Mouse (Mus musculus) forebrain, embryonic 16.5 days (tissue): ENCODE data around the gene Eif2b5. TPM values are rescaled to one million over a fixed set of nuclear protein-coding genes. Genes with fewer than 3 reads are reported as not detected.
"Not testable (repeated sequence)": the region's sequence is repeated elsewhere in the genome, so short reads cannot be mapped to it uniquely, and the experiment has no call there.

Source experiments
- ATAC-seq: fragments of 200-750 bp; cut with Nextera tagmentation; 2 replicates; pipeline ENCODE4 v1.8.0; 2017; ENCODE audit warnings: mild to moderate bottlenecking, moderate library complexity
- H3K27ac ChIP-seq: fragments of 300-500 bp; sonication (generic); 2 replicates; pipeline ENCODE4 v1.5.1; 2014; ENCODE audit warnings: low read length, control low read depth
- H3K27me3 ChIP-seq: fragments of 300-500 bp; sonication (generic); replicated peaks from 2 replicates; pipeline ENCODE4 v1.6.1; 2014; ENCODE audit warnings: low read length; ENCODE audit not compliant: control insufficient read depth, insufficient read depth
- H3K36me3 ChIP-seq: fragments of 300-500 bp; sonication (generic); 2 replicates; pipeline ENCODE4 v1.6.1; 2014; ENCODE audit not compliant: control insufficient read depth, insufficient read depth
- H3K4me1 ChIP-seq: fragments of 300-500 bp; sonication (generic); replicated peaks from 2 replicates; pipeline ENCODE4 v1.6.1; 2014; ENCODE audit warnings: low read length; ENCODE audit not compliant: control insufficient read depth, insufficient read depth
- H3K4me2 ChIP-seq: fragments of 300-500 bp; sonication (generic); 2 replicates; pipeline ENCODE4 v1.6.1; 2014; ENCODE audit warnings: mild to moderate bottlenecking, low read length, control low read depth
- H3K4me3 ChIP-seq: fragments of 300-500 bp; sonication (generic); replicated peaks from 2 replicates; pipeline ENCODE4 v1.5.1; 2014; ENCODE audit warnings: mild to moderate bottlenecking, low read length, control low read depth
- H3K9ac ChIP-seq: fragments of 300-500 bp; sonication (generic); replicated peaks from 2 replicates; pipeline ENCODE4 v1.6.1; 2014; ENCODE audit warnings: low read depth, low read length, control low read depth
- H3K9me3 ChIP-seq: fragments of 300-500 bp; sonication (generic); 2 replicates; pipeline ENCODE4 v1.6.1; 2016; ENCODE audit warnings: low read length; ENCODE audit not compliant: control insufficient read depth
- WGBS: fragments of 180-500 bp; shearing (Covaris S2); extraction: QIAGEN DNeasy Blood & Tissue Kit; methylation state at CpG from one replicate; pipeline ENCODE4 v1.1.7; 2014; 5-methylcytosine and 5-hydroxymethylcytosine counted together
- polyA plus RNA-seq: library from polyadenylated mRNA; unstranded; fragments of >200 nt; fragmentation: Nextera tagmentation; extraction: Ambion mirVana; gene quantifications from 2 replicates; pipeline ENCODE4 v1.2.1, GENCODE M21; 2015

The Eif2b5 gene
- 104 and 107 TPM in 2 replicates for polyA plus RNA-seq

- H3K27ac ChIP-seq: peak within 1 kb of the TSS; percentile 82
- H3K9me3 ChIP-seq: no peaks in the 10 kb centered on the region
- peak within 1 kb of the TSS; percentile 89 for H3K9ac ChIP-seq
- peaks cover 4% of the 10 kb centered on the region; the same call in 1 of the 2 replicates for H3K27me3 ChIP-seq
- peaks cover 28% of the 10 kb centered on the region for H3K36me3 ChIP-seq
- H3K4me2 ChIP-seq: peak within 1 kb of the TSS; percentile 86
- peak; percentile 96 for ATAC-seq
- H3K4me3 ChIP-seq: peak within 1 kb of the TSS; percentile 96
- WGBS: under 1% methylated on average over 49 of the region's 49 CpGs
- H3K4me1 ChIP-seq: peaks cover 18% of the 10 kb centered on the region
These were observed at the start of gene Eif2b5 for GRCm38 (mm10) chr16:20498677-20499475. Eif2b5 (plus strand) TSS chr16:20498817.

- Histone ChIP-seq H3K36me3 (no peaks in the 10 kb centered on the region), H3K27me3 (no peaks in the 10 kb centered on the region), H3K4me1 (no peaks in the 10 kb centered on the region), H3K4me3 (no peak overlapping the region), H3K9ac (no peak overlapping the region), H3K27ac (no peak overlapping the region), H3K4me2 (no peak overlapping the region), H3K9me3 (no peaks in the 10 kb centered on the region)
- 80% methylated on average over 6 of the region's 6 CpGs for WGBS
- no peak for ATAC-seq
These were observed 46.8 kb upstream of the Eif2b5 start for GRCm38 (mm10) chr16:20451774-20452173.

GRCm38 (mm10) chr16:20454155-20454654, 44.4 kb upstream of the Eif2b5 start:
- H3K27me3 ChIP-seq: no peaks in the 10 kb centered on the region
- H3K4me2 ChIP-seq: no peak overlapping the region
- 90% methylated on average over 6 of the region's 6 CpGs for WGBS
- H3K4me1 ChIP-seq: no peaks in the 10 kb centered on the region
- H3K27ac ChIP-seq: no peak overlapping the region
- H3K9ac ChIP-seq: no peak overlapping the region
- no peaks in the 10 kb centered on the region for H3K9me3 ChIP-seq
- H3K36me3 ChIP-seq: no peaks in the 10 kb centered on the region
- no peak overlapping the region for H3K4me3 ChIP-seq
- no peak for ATAC-seq

- 26% methylated on average over 1 of the region's 1 CpGs for WGBS
- H3K27me3 ChIP-seq: no peaks in the 10 kb centered on the region
- no peak for ATAC-seq
- no peaks in the 10 kb centered on the region for H3K9me3 ChIP-seq
- H3K4me3 ChIP-seq: no peak overlapping the region
- H3K4me2 ChIP-seq: no peak overlapping the region
- no peak overlapping the region for H3K9ac ChIP-seq
- no peaks in the 10 kb centered on the region for H3K36me3 ChIP-seq
- H3K4me1 ChIP-seq: no peaks in the 10 kb centered on the region
- no peak overlapping the region for H3K27ac ChIP-seq
These were observed 42.5 kb upstream of the Eif2b5 start for GRCm38 (mm10) chr16:20456106-20456505.

DNA sequence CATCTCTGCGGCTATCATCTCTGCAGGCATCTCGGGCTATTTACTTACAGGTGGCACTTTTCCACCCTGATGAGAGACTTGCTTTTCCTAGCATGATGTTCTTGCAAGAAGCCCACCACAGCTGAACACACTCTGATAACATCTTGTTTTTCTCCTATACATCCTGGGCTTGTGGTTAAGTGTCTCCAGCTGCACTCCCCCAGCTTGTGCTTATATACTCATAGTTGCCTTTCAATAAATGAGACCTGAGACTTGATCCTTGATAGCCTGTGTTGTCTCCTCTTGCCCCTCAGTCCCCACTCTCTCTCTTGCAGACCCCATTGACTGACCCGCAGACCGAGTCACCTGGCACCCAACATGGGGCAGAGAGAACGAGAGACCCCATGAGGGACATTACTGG, 39.9 kb upstream of the Eif2b5 start:
- H3K27ac ChIP-seq, H3K4me3 ChIP-seq, ATAC-seq, H3K4me1 ChIP-seq, H3K27me3 ChIP-seq, H3K4me2 ChIP-seq, H3K9me3 ChIP-seq, H3K9ac ChIP-seq, H3K36me3 ChIP-seq: not testable (repeated sequence)
- WGBS: 96% methylated on average over 5 of the region's 5 CpGs

GRCm38 (mm10) chr16:20464725-20465124, 33.9 kb upstream of the Eif2b5 start:
- no peak overlapping the region for H3K4me2 ChIP-seq
- no peaks in the 10 kb centered on the region for H3K4me1 ChIP-seq
- H3K9ac ChIP-seq: no peak overlapping the region
- no peak overlapping the region for H3K4me3 ChIP-seq
- H3K27me3 ChIP-seq: no peaks in the 10 kb centered on the region
- no peak for ATAC-seq
- H3K36me3 ChIP-seq: no peaks in the 10 kb centered on the region
- H3K9me3 ChIP-seq: no peaks in the 10 kb centered on the region
- no peak overlapping the region for H3K27ac ChIP-seq

GRCm38 (mm10) chr16:20470981-20471380, 27.6 kb upstream of the Eif2b5 start:
- no peak for ATAC-seq
- Histone ChIP-seq H3K4me1 (no peaks in the 10 kb centered on the region), H3K27ac (no peak overlapping the region), H3K4me3 (no peak overlapping the region), H3K9ac (no peak overlapping the region), H3K36me3 (no peaks in the 10 kb centered on the region), H3K9me3 (no peaks in the 10 kb centered on the region), H3K4me2 (no peak overlapping the region), H3K27me3 (no peaks in the 10 kb centered on the region)
- 93% methylated on average over 2 of the region's 2 CpGs for WGBS

DNA sequence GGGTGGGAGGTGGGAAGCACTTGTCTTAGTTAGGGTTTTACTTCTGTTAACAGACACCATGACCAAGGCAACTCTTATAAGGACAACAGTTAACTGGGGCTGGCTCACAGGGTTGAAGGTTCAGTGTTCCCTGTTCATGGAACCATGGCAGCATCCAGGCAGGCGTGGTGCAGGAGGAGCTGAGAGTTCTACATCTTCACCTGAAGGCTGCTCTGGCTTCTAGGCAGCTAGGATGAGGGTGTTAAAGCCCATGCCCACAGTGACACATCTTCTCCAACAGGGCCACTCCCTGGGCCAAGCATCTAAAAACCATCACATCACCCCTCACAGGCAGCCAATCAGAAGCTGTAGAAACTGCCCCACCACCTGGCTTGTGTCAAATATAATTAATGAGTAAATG, 26.9 kb upstream of the Eif2b5 start:
- Histone ChIP-seq H3K9ac (no peak overlapping the region), H3K4me1 (no peaks in the 10 kb centered on the region), H3K4me2 (no peak overlapping the region), H3K4me3 (no peak overlapping the region), H3K27me3 (no peaks in the 10 kb centered on the region), H3K36me3 (no peaks in the 10 kb centered on the region), H3K27ac (no peak overlapping the region), H3K9me3 (no peaks in the 10 kb centered on the region)
- 90% methylated on average over 1 of the region's 1 CpGs for WGBS
- no peak for ATAC-seq

- H3K27me3 ChIP-seq: no peaks in the 10 kb centered on the region
- H3K4me3 ChIP-seq: no peak overlapping the region
- H3K4me2 ChIP-seq: no peak overlapping the region
- H3K4me1 ChIP-seq: no peaks in the 10 kb centered on the region
- H3K9me3 ChIP-seq: no peaks in the 10 kb centered on the region
- no peaks in the 10 kb centered on the region for H3K36me3 ChIP-seq
- no peak overlapping the region for H3K9ac ChIP-seq
- 80% methylated on average over 1 of the region's 1 CpGs for WGBS
- no peak overlapping the region for H3K27ac ChIP-seq
- ATAC-seq: no peak
These were observed 24.9 kb upstream of the Eif2b5 start for GRCm38 (mm10) chr16:20473748-20474147.
